Mouse (Mus musculus) cerebellum, postnatal 14 days (tissue): ENCODE measurements around the gene Hoxc9.
A peak's percentile ranks its signal among the peaks of the same experiment; 100 is the strongest.

Source experiments
- DNase-seq, 2 experiments: peaks; one replicate each; pipeline ENCODE4 v3.0.0; 2021; ENCODE audit warnings: mixed read lengths in 2 of 2

Gene Hoxc9

GRCm38 (mm10) chr15:102956906-102957305 is 19.3 kb upstream of the Hoxc9 start:
- DNase-seq, result no peak

GRCm38 (mm10) chr15:102959663-102960191 is 16.5 kb upstream of the Hoxc9 start:
- no peak for DNase-seq

GRCm38 (mm10) chr15:102961728-102962127 is 14.5 kb upstream of the Hoxc9 start:
- DNase-seq, result no peak

GRCm38 (mm10) chr15:102962492-102962891 is 13.7 kb upstream of the Hoxc9 start:
- no peak for DNase-seq

GRCm38 (mm10) chr15:102963259-102963658 is 13.0 kb upstream of the Hoxc9 start:
- DNase-seq, result no peak

- no peak for DNase-seq
Observed at GRCm38 (mm10) chr15:102963671-102964640, 12.3 kb upstream of the Hoxc9 start.

DNA sequence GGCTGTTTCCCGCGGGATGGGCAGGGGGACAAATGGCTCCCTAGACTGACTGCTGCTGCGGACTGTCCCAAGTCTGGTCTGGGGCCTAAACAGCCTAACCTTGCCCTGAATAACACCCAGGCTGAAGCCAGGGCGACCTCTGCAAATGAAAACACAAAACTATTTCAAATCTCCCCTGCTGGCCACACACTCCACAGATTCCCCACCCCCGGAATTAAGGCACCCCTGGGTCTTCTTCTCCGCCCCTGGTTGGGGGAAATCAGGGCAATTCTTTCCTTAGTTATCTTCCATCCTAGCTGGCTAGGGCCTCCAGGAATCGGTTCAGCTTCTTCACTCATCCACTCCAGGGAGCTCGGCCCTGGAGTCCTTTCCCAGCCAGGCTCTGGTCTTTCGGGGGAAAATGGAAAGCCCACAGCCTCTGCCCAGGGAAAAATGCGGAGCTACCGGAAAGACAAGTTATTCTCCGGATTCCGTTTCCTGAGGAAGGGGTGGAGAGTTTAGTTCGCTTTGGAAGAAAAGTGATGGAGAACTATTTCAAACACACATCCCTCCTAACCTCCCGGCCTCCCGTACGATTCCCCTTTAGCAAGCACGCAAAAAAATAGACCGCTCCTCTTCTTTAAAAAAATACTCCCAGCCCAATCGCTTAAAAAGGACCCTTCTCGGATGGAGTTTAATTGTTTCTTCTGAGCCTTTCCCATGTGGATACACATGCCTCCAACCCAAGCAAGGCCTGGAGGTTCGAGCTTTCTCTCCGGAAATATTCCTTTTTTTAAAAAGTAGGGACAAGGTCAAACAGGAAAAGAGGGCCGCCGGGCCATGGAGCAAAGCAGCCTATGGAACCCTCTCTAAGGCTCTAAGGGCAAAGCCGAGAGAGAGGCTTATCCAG is 11.0 kb upstream of the Hoxc9 start:
- DNase-seq, result no peak

GRCm38 (mm10) chr15:102965892-102966775 is 10.1 kb upstream of the Hoxc9 start:
- DNase-seq, result peak; percentile 44 to 73

DNA sequence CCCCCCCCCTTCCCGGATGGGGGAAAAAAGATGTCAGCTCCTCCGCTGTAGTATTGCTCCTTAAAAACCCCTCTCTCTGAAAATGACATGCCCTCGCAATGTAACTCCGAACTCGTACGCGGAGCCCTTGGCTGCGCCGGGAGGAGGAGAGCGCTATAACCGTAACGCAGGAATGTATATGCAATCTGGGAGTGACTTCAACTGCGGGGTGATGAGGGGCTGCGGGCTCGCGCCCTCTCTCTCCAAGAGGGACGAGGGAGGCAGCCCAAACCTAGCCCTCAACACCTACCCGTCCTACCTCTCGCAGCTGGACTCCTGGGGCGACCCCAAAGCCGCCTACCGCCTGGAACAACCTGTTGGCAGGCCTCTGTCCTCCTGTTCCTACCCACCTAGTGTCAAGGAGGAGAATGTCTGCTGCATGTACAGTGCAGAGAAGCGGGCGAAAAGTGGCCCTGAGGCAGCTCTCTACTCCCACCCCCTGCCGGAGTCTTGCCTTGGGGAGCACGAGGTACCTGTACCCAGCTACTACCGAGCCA is 9.4 kb upstream of the Hoxc9 start, which contains the start of gene Hoxc10:
TSS of gene Hoxc10 (plus strand) at position 21 of the 536 bp plus-strand sequence.
- DNase-seq, result no peak

GRCm38 (mm10) chr15:102967312-102967510 is 9.0 kb upstream of the Hoxc9 start, which contains the start of gene Hoxc5:
Hoxc5 (plus strand) TSS chr15:102967443.
- no peak for DNase-seq

DNA sequence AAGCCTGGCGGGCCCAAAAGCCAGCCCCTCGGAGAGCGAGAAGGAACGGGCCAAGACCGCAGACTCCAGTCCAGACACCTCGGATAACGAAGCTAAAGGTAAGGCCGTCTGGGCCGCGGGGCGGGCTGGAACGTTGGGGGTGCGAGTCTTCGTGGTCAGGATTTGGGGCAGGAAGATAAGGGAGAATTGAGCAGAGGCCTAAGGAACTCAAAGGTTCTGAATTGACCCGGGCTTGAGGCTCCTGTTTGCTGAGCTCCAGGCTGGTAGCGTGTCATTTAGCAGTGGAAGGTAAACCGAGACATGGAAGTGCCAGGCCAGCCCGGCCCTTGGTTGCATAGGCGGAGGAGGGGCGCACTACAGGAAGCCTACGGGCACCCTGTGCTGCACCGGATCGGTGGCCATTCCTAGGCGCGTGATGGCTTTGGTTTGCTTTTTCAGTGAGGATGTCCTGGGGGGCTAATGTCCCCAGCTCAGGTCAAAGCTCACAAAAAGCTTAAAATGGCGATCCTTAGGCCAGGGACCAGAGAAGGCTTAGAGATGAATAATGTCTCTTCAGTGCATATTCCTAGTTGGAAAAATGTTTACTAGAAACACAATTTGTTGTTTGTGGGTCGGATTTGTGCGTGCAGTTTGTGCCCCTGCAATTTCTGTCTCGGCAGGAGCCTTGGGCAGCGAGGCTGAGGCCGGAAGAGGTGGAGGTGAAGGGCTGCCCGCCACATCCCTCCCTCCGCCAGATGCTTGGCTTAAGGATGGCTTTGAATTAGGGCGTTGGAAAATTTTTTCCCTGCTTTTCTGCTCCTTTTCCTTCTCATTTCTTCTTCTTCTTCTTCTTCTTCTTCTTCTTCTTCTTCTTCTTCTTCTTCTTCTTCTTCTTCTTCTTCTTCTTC is 8.5 kb upstream of the Hoxc9 start:
- DNase-seq, result no peak

- no peak for DNase-seq
Observed at GRCm38 (mm10) chr15:102969296-102969695, 6.9 kb upstream of the Hoxc9 start.

- peak in 1 of 2 experiments; percentile 44 for DNase-seq
Observed at GRCm38 (mm10) chr15:102970740-102971139, 5.5 kb upstream of the Hoxc9 start.

DNA sequence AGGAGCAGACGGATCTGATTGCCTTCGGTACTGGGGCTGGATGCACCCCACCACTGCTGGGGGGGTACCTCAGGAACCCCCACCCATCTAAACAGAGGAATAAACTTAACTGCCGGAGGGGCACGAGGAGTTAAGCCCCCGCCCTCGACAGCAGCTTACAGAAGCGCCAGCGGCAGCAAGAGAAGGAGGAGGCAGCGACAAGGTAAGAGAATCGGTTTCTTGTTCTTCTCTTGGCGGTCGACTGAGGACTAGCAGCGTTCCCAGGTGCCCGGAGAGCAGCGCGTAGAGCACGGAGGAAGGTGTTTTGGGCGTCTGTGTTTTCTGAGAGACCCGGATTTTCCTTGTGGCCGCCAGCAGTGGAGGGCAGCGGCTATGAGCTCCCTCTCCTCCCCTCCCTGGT is 4.0 kb upstream of the Hoxc9 start:
- no peak for DNase-seq

GRCm38 (mm10) chr15:102972753-102973152 is 3.5 kb upstream of the Hoxc9 start:
- no peak for DNase-seq

- DNase-seq, result no peak
Observed at GRCm38 (mm10) chr15:102975034-102975433, 1.2 kb upstream of the Hoxc9 start.

GRCm38 (mm10) chr15:102975688-102976111 is 539 bp upstream of the Hoxc9 start:
- no peak for DNase-seq

DNA sequence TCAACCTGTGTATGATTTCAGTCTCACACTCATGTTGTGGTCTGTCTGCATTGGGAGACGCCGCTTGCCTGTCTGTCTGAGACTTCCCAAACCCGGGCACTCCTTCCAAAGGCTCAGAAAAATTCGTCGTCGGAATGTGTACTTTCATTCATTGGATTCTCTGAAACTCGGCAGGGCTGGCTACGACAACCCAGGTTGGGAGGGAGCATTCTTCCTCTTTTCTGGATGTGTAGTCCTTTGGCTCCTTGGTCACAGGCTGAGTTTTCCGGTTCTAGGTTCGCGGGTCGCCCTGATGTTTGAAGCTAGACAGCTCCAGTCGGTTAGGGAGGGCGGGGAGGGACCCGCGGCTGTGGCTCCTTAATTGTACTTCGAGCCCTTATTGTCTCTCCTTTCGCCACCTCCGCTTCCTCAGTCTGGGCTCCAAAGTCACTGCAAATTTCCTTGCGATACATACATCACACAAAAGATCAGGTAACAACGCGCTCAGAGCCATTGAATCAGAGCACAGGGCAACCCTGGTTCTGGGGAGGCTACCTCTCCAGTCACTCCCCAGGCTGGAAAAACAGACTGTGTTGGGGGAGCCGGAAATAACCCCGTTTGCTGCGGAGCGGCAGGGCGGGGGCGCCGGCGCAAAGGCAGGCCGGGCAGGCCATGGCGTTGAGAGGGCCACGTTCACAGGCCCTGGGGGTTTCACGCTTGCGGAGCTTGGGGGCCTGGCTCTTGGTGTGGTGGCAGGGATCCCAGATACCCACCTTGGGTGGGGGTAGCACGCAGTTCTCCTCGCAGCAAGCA is 588 bp downstream of the Hoxc9 start:
- no peak for DNase-seq

- DNase-seq, result no peak
Observed at GRCm38 (mm10) chr15:102977423-102977974, 1.3 kb downstream of the Hoxc9 start.
